In the genomic region with DNA sequence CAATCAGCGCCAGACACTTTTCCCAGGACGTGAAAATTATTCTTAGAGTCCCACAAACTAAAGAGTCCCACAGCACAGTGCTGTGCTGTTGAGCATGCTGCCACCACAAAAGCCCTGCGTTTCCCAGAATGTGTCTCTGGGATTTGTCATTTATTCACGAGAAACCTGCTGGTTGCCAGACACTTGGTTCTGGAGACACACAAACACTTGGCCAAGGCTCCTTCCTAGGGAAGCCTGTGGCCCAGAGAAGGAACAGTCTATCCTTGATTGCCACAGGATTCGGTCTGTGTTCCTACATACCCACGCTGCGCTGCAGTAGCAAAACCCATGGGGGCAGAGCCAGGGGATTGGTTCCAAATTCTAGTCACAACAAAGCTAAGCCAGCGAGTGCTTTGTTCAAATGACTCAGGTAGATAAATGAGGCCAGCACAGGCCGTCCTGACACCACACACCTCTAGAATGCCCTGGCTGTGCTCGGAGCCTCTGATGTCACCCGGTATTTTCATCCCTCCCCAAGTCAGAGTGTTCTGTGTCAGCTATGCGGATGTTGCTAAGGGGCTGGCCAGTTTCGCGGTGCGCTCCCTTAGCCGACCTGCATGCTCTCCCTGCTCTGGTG, we compare ENCODE assay signal across 8 mouse cellular contexts.
A peak's percentile ranks its signal among the peaks of the same experiment; 100 is the strongest.
DNase-seq lines count a peak whose midpoint lies in the region; ATAC-seq lines count a peak whose summit lies in the region.

No protein-coding gene starts in this region.

- peaks cover 11% of the 10 kb centered on the region for H3K4me1 ChIP-seq in embryonic facial prominence, embryonic 11.5 days (ENCODE audit: control insufficient read depth, insufficient read depth, low read length)
- H3K4me1 ChIP-seq in heart, embryonic 15.5 days (replicated peaks), result peaks cover 34% of the 10 kb centered on the region

- H3K4me3 ChIP-seq in embryonic facial prominence, embryonic 11.5 days (ENCODE audit: low read depth, low read length), result no peak overlapping the region
- H3K4me3 ChIP-seq in heart, embryonic 15.5 days, result peak overlapping the region; percentile 36

- ATAC-seq in embryonic facial prominence, embryonic 11.5 days (replicated peaks; ENCODE audit: insufficient number of reproducible peaks, low FRiP score, low TSS enrichment, low read depth), result no peak
- no peak; the same call in 1 of the 2 replicates for ATAC-seq in heart, embryonic 15.5 days (replicated peaks; ENCODE audit: insufficient number of reproducible peaks, insufficient read depth, low FRiP score, low read depth)
- no peak for ATAC-seq in activated CD4-positive, CD25-positive, alpha-beta regulatory T cell, adult 4 months

- H3K27me3 ChIP-seq in embryonic facial prominence, embryonic 11.5 days (ENCODE audit: control insufficient read depth, insufficient read depth, low read length), result no peaks in the 10 kb centered on the region
- no peaks in the 10 kb centered on the region for H3K27me3 ChIP-seq in heart, embryonic 15.5 days

- no peak overlapping the region for H3K27ac ChIP-seq in embryonic facial prominence, embryonic 11.5 days (replicated peaks; ENCODE audit: low read depth, low read length)
- no peak overlapping the region for H3K27ac ChIP-seq in heart, embryonic 15.5 days

- peak overlapping the region; percentile 4; the same call in 1 of the 2 replicates for H3K4me2 ChIP-seq in embryonic facial prominence, embryonic 11.5 days (ENCODE audit: low read depth, low read length)
- H3K4me2 ChIP-seq in heart, embryonic 15.5 days, result peak overlapping the region; percentile 58

- H3K9ac ChIP-seq in embryonic facial prominence, embryonic 11.5 days (replicated peaks; ENCODE audit: low read length), result no peak overlapping the region
- H3K9ac ChIP-seq in heart, embryonic 15.5 days, result peak overlapping the region; percentile 23; the same call in 1 of the 2 replicates

- no peaks in the 10 kb centered on the region for H3K36me3 ChIP-seq in embryonic facial prominence, embryonic 11.5 days (replicated peaks; ENCODE audit: control insufficient read depth, insufficient read depth, low read depth, low read length)
- no peaks in the 10 kb centered on the region for H3K36me3 ChIP-seq in heart, embryonic 15.5 days

- WGBS in embryonic facial prominence, embryonic 11.5 days, result 53% methylated on average over 16 of the region's 16 CpGs
- 41% methylated on average over 16 of the region's 16 CpGs for WGBS in heart, embryonic 15.5 days

- no peaks in the 10 kb centered on the region for H3K9me3 ChIP-seq in embryonic facial prominence, embryonic 11.5 days (replicated peaks; ENCODE audit: control insufficient read depth, low read length)
- no peaks in the 10 kb centered on the region for H3K9me3 ChIP-seq in heart, embryonic 15.5 days (replicated peaks)

- peak; percentile 11 for DNase-seq in kidney, adult 9 months
- no peak for DNase-seq in kidney, adult 18-20 months
- DNase-seq in embryonic facial prominence, embryonic 11.5 days (ENCODE audit: low spot score), result no peak
- DNase-seq in layer of hippocampus, postnatal 36 days, result peak; percentile 37 to 48
- peak; percentile 34 for DNase-seq in telencephalon, adult 2 months (ENCODE audit: low read depth, low spot score)
- no peak for DNase-seq in cerebellum, postnatal 4 days (ENCODE audit: low spot score in 2 of 2)

Comparison
In these comparisons a context has a peak if more than half of its experiments do, and no peak if none do; other contexts are left out.
1. DNase-seq: peak in kidney, adult 9 months (single experiment), layer of hippocampus, postnatal 36 days (2 of 2) and telencephalon, adult 2 months (single experiment); none in kidney, adult 18-20 months (single experiment), embryonic facial prominence, embryonic 11.5 days (single experiment) and cerebellum, postnatal 4 days (0 of 2).